Mouse (Mus musculus) gonadal fat pad, adult 2 months (tissue): ENCODE data around the gene Hoxc5. TPM values are rescaled to one million over a fixed set of nuclear protein-coding genes. Genes with fewer than 3 reads are reported as not detected.

Experiments used
- DNase-seq: peaks from one replicate; pipeline ENCODE4 v3.0.0-alpha.2; 2012; ENCODE audit warnings: low read depth
- polyA plus RNA-seq: library from polyadenylated mRNA; depleted of rRNA; stranded (reverse); fragments of >200 nt; gene quantifications from 2 replicates; pipeline ENCODE4 v1.2.3, GENCODE M21; 2012

Hoxc5 gene
- polyA plus RNA-seq, 1 experiment: 11.3 TPM

DNA sequence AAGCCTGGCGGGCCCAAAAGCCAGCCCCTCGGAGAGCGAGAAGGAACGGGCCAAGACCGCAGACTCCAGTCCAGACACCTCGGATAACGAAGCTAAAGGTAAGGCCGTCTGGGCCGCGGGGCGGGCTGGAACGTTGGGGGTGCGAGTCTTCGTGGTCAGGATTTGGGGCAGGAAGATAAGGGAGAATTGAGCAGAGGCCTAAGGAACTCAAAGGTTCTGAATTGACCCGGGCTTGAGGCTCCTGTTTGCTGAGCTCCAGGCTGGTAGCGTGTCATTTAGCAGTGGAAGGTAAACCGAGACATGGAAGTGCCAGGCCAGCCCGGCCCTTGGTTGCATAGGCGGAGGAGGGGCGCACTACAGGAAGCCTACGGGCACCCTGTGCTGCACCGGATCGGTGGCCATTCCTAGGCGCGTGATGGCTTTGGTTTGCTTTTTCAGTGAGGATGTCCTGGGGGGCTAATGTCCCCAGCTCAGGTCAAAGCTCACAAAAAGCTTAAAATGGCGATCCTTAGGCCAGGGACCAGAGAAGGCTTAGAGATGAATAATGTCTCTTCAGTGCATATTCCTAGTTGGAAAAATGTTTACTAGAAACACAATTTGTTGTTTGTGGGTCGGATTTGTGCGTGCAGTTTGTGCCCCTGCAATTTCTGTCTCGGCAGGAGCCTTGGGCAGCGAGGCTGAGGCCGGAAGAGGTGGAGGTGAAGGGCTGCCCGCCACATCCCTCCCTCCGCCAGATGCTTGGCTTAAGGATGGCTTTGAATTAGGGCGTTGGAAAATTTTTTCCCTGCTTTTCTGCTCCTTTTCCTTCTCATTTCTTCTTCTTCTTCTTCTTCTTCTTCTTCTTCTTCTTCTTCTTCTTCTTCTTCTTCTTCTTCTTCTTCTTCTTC, 511 bp downstream of the Hoxc5 start:
- no peak for DNase-seq

DNA sequence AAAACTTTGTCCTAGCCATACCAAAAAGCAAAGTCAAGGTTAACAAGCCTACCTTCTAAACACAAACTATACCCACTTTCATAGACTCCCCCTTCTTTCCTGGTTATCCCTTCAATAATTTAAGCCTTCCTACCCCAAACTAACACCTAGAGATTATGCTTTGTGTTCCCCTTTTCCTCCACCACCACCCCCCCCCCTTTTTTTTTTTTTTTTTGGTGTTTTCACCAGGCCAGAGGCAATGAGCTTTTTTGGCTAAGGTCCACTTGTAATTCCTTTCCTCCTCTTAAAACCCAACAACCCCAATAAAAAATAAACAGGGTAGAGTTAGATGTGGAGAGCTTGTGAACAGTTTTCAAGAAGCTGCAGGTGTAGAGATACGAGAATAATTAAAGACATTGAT, 2.1 kb downstream of the Hoxc5 start:
- DNase-seq: no peak

- DNase-seq: no peak
These were observed 3.5 kb downstream of the Hoxc5 start for GRCm38 (mm10) chr15:102970740-102971139.

GRCm38 (mm10) chr15:102972254-102972653, 5.0 kb downstream of the Hoxc5 start:
- DNase-seq: no peak

GRCm38 (mm10) chr15:102972753-102973152, 5.5 kb downstream of the Hoxc5 start:
- DNase-seq: no peak

GRCm38 (mm10) chr15:102975034-102975433, 7.8 kb downstream of the Hoxc5 start:
- no peak for DNase-seq

- no peak for DNase-seq
These were observed 8.5 kb downstream of the Hoxc5 start for GRCm38 (mm10) chr15:102975688-102976111.

DNA sequence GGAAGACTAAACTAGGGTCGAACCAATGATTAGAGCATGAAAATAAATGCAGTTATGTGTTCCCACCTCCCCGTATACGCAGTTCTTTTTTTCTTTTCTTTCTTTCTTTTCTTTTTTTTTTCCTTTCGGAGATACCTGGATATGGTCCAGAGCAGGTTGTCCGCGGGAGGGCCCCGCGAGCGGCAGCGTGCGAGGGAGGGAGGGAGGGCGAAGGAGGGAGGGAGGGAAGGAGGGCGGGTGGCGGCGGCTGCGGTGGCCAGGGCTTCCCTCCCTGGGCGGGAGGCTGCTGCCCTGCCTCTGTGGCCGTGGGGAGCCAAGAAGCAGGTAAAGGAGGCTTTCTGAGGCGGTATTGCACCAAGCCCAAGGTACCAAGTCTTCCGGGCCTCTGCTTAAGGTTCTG, 8.9 kb downstream of the Hoxc5 start, which contains the start of gene Hoxc9:
Hoxc9 (plus strand) TSS at position 269 of the 400 bp plus-strand sequence.
- no peak for DNase-seq

- no peak for DNase-seq
These were observed 9.6 kb downstream of the Hoxc5 start for GRCm38 (mm10) chr15:102976631-102977422.

GRCm38 (mm10) chr15:102977423-102977974, 10.3 kb downstream of the Hoxc5 start:
- no peak for DNase-seq

DNA sequence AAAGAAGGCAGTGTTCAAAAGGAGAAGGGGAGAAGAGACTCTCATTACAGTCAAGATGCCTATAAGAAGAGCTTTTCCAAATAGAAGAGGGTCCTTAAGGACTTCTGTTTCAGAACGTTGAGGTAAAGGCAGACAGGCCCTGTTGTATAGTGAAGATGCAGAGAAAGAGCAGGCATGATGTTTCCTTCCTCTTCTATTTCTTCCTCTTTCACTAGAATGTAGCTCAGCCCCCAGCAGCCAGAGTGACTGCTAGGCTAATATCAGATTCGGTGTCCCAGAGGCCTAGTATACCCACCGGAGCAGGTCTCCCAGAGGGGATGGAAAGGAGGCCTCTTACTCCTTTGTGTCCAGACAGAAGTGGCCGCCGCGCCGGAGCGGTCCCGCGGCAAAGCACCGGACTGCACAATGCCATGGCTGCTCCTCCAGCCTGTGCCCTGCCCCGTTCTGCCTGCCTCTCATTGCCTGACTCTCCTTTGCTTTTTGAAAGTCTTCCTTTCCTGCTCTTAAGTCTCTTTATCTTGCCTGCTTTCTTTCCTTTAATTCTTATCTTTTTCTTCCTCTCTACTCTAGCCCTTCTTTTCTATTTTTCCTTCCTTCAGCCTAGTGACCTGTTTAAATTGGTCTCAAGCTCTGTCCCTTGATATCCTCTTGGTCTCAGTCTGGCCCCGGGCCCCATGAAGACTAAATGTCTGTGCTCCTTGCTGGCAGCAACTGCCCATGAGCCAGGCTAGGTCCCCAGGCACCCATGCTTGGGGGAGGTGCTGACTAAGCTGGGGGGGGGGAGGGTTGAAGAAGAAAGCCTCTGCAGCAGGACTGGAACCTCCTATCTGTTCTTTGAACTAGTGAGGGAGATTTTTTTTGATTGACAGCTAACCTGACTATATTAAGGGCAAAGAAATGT, 11.6 kb downstream of the Hoxc5 start:
- DNase-seq: no peak

DNA sequence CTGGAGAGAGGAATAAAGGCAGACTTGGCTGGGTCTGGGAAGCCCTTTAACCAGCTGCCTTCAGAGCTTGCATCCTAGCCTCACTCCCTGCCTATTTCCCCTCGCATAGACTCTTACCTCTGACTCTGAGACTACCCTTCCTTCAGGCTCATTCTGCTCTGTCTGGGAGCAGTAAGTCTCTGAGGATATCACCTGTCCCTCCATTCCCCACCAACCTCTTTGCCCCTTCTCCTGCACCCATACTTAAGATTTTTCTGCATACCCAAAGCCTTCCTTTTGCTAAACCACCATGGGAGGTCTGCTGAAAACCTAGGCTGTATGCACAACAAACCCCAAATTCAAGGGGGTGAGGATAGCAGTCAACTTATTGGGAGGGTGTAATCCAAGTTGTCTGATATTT, 12.7 kb downstream of the Hoxc5 start:
- DNase-seq: no peak

GRCm38 (mm10) chr15:102980352-102980751, 13.1 kb downstream of the Hoxc5 start:
- DNase-seq: no peak

- no peak for DNase-seq
These were observed 13.7 kb downstream of the Hoxc5 start for GRCm38 (mm10) chr15:102980912-102981311.

GRCm38 (mm10) chr15:102981379-102982288, 14.4 kb downstream of the Hoxc5 start:
- DNase-seq: no peak

DNA sequence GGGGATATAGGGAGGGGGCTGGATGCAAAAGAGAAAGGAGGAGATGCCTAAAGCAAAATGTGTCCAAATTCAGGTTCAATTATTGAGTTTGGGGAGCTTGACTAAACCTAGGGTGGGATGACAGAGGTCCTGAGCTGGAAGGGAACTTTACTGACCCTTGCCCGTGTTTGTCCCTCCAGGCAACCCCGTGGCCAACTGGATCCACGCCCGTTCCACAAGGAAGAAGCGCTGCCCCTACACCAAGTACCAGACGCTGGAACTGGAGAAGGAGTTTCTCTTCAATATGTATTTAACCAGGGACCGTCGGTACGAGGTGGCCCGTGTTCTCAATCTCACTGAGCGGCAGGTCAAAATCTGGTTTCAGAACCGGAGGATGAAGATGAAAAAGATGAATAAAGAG, 16.5 kb downstream of the Hoxc5 start:
- DNase-seq: no peak

DNA sequence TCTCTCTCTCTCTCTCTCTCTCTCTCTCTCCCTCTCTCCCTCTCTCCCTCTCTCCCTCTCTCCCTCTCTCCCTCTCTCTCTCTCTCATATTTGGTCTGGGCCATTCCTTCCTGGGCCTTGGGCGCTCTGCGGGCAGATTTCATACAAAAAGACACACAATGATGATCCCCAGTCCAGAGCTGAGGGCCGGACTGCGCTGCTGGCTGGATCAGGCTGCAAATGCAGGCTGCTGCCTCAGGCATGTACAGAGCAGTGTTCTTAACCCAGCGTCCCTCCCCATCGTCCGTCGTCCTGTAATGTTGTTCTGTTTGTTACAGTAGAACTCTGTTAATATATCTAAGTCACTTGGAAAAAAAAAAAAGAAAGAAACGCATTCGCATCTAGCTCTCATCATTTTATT, 17.3 kb downstream of the Hoxc5 start:
- no peak for DNase-seq

- no peak for DNase-seq
These were observed 17.7 kb downstream of the Hoxc5 start for GRCm38 (mm10) chr15:102984925-102985324.

GRCm38 (mm10) chr15:102987124-102987833, 20.0 kb downstream of the Hoxc5 start:
- no peak for DNase-seq

DNA sequence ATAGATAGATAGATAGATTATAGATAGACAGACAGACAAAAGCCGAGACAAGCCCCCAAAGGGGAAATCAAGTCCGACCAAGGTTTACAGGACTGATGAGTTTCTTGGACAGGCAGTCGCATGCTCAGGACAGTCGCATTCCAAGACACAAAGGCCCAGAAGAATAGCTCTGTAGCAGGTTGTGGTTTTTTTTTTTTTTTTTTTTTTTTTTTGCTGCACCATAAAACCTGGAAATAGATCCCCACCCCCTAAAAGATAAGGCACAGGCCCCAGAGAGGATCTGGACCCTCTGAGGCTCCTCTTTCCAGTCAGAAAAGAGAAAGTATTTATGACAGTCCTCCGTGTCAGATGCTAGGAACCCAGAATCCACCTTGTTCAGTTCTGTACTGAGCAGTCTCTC, 20.8 kb downstream of the Hoxc5 start:
- no peak for DNase-seq
